Mouse (Mus musculus) skeletal muscle tissue, adult 2 months (tissue): ENCODE measurements at regions not wholly inside any gene's neighbourhood (a gene's known extent, or its start where the extent isn't known, plus 50 kb on each side); places are given as distances from the start of the nearest gene placed in this dataset.

Source experiments
- DNase-seq: peaks from one replicate; pipeline ENCODE4 v3.0.0-alpha.2; 2012; ENCODE audit warnings: low read depth, low spot score

DNA sequence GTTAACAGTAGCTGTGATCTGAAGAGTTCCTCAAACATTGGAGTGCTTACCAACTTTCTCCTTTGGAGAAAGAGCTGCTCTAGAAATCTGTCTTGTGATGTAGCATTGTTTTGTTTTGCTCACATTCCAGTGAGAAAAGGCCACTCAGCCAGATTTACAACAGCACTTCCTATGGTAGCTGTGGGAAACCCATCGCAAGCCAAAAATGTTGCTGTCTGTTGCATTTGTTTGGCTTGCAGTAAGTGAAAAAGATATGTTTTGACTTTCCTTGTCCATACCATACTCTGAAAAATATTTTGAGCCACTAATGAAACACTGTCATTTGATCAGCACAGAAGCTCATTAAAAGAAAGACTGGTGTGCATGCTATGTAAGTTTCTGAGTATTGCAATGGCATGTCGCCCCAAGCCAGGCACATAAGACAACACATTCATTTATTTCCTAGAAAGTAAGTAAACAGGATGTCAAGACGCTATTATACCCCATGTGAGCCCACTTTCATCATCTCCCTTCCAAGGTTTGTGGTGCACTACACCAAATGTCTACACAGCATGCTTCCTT, 66.2 kb downstream of the Car2 start:
- no peak for DNase-seq

GRCm38 (mm10) chr3:14952951-14953350, 66.9 kb downstream of the Car2 start:
- no peak for DNase-seq

GRCm38 (mm10) chr3:14957481-14957880, 71.4 kb downstream of the Car2 start:
- DNase-seq, result no peak

GRCm38 (mm10) chr3:14958277-14958676, 72.2 kb downstream of the Car2 start:
- no peak for DNase-seq

GRCm38 (mm10) chr3:14959586-14959985, 73.5 kb downstream of the Car2 start:
- DNase-seq, result no peak

DNA sequence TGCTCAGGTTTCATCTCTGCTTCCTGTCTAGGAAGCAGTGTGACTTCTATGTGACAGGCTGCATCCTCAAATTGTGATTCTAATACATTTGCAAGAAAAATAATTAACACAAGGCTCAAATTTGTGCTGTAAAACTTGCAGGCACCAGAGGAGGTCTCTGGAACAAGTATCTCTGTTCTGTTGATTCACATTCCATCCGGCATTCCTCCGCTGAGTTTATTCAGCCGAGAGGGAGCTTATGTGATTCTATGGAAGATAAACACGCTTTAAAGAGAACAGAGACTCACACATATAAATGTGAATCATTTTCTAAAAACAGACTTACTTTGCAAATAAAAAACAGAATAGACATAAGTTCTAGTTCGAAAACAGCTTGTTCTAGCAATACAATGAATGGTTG, 78.7 kb downstream of the Car2 start:
- DNase-seq, result no peak

DNA sequence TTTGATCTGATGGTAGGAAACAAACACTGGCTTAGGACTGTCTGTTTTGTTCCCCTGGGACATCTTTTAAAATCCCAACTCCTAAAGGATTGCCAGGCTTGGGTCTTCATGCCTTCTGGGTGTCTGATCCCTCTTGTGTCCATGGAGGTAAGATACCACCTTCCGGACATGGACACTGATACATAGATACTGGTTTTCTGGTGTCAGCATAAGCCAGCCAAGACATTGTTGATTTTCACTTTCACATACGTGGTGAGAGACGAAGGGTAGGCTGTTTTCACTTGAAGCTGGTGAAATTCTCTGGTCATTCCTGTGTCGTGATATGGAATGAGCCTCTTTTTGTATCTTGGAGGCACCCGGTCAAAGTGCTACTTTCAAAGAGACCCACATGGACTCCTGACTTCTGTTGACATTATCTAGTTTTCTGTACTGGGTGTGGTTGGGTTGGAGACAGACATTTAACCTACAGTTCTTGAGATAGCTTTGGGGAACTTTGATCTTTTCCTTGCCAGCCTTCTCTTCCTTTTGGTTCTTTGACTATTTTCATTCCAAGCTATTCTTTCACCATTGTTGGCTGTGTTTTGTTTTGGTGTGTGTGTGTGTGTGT, 79.5 kb downstream of the Car2 start:
- no peak for DNase-seq

DNA sequence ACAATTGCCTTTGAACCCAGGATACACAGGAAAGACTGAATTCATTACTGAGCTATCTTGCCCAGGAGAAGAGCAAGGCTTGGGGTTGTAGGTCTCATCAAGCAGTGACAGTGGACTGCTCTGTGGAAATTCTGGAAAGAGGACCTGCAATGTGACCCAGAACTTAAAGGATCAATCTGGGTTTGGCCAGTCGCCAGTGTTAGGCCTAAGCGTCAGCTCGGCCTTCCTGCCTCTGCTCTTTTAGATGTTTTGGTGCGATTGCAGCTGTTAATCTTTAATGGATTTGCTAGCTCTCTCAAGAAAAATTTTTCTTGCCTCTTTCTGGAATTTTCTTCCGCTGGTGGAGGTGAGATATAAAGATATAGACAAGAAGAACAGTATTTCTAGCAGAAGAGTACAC, 81.2 kb downstream of the Car2 start:
- no peak for DNase-seq

GRCm38 (mm10) chr3:14968345-14968744, 82.3 kb downstream of the Car2 start:
- no peak for DNase-seq

DNA sequence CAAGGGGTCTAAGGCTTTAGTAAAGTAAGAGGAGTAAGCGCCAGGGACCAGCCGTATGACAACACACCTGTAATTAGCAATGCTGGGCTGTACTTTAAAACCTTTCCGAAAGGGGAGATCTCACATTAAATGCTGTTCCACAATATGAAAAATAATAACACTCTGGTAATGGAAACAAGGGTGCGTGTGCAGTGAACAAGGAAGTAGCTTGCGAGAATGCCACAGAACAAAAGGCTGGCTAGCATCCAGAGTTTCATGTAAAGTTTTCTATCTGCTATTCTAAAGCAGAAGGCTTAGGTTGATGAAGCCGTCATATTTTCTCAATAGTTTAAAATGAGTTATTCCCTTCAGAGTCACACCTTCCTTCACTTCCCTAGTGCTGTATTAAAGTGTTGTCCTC, 83.6 kb downstream of the Car2 start:
- DNase-seq, result no peak

DNA sequence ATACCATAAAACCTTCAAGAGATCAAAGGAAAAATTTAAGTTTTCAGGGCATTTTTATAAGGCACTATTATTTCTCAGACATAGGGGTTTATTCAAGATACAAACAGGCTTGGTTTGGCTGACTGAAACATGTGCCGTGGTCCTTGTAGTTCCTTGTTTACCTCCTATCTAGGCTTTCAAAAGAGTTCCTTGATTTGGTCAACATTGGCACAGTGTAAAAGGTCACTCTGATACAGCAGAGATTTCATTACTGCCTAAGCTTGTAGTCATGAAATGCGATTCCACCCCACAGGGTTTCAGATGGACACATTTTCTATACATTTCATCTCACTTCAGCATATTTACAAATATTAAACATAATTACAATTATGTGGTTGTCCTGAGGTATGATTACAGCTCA, 85.6 kb downstream of the Car2 start:
- DNase-seq, result no peak

- DNase-seq, result no peak
Measured at GRCm38 (mm10) chr3:14974758-14975157, 88.7 kb downstream of the Car2 start.

DNA sequence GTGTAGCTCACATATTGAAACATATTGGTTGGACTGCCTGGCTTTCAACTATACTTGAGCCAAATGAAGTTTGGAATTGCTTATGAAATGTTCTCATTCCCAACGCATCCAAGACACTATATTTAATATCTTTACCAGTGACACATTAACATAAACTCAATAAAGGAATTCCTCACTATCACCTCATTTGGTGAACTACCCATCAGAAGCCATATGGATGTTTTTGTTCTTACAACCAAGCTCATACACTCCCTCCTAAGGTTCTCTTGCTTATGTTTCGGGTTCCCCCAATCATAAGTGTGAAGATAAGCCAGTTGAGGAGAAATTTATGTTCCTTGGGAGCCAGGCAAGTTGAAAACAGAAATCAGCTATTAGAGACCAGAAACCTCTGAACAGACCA, 89.1 kb downstream of the Car2 start:
- no peak for DNase-seq

DNA sequence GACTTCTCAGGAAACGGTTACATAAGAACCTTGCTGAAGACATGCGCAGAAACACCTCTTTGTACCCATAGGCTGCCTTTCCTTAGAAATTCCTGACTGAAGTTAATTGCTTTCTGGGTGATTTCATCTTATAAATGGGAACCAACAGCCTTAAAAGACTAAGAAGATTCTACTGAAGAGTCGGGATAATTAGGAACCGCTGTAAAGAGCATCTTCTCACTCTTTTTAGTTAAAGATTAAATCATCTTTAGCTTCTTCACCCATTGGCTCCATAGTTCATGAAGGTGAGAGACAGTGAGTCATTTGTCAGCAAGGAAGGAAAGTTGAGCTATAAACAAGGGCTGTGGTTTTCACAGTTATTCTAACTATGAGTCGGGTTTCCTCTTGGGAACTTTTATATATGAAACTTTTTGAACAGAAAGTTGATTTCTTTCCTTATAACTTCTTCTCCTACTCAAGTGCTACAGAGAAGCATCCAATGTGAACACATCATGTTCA, 93.1 kb downstream of the Car2 start:
- no peak for DNase-seq

- DNase-seq, result no peak
Measured at GRCm38 (mm10) chr3:14989635-14990034, 103.6 kb downstream of the Car2 start.

- no peak for DNase-seq
Measured at GRCm38 (mm10) chr3:14993936-14994335, 107.9 kb downstream of the Car2 start.

- no peak for DNase-seq
Measured at GRCm38 (mm10) chr3:14997241-14997640, 111.2 kb downstream of the Car2 start.

GRCm38 (mm10) chr3:14998521-14998920, 112.4 kb downstream of the Car2 start:
- no peak for DNase-seq

GRCm38 (mm10) chr3:14999411-14999810, 113.3 kb downstream of the Car2 start:
- no peak for DNase-seq

DNA sequence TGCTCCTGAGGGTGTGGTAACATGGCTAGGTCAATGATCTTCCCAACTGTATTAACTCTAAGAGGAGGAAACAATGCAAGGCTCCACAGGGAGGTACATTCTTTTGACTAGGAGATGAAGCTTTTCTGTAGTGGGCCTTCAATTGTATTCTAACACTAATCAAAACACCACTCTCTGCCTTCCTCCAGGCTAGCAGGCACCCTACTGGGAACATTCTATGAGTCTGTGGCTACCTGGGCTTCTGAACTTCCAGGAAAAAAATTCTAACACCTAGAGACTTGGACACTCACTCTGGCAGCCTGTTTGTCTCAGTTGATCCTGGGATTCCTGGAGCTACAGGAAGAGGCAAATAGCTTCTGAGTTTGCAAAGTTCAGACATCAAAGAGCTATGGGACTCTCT, 113.8 kb downstream of the Car2 start:
- DNase-seq, result no peak

- DNase-seq, result no peak
Measured at GRCm38 (mm10) chr3:15000657-15001056, 114.6 kb downstream of the Car2 start.

- no peak for DNase-seq
Measured at GRCm38 (mm10) chr3:15007821-15008220, 121.7 kb downstream of the Car2 start.

DNA sequence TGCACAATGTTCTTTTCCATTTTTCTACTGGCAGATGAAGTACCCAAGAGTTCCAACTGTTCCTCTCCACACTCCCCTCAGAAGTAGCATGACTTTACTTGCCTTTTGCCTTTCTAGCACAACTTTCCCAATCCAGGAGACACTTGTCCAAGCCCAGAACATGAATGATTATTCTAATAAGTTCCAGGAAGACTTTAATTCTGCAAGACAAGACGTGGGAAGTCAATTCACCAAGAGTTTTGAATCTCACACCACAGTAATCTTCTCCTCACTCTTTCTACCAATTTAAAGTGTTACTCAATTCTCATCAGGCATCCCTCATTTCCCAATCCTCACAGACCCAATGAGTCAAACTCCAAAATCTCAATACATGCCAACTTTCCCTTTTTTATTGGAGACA, 122.4 kb downstream of the Car2 start:
- no peak for DNase-seq

DNA sequence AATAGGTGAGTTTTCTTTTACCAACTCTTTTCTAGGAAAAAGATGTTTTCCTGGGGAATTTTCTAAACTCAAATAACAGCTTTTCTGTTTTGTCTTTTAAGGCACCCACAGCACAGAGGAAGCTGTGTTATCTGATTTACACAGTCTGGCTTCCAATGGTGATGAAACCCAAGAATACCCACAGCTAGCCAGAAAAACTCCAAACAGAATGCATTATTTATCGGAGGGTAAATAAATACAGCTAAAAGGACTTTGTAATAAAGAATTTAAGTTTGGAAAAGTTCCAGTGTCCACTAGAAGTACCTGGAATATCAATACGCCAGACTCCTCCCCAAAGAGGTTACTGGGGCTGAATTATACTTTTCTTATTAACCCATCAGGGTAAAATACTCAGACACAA, 123.7 kb downstream of the Car2 start:
- DNase-seq, result no peak
